Mouse (Mus musculus) Patski (cell line): ENCODE measurements at regions not wholly inside any gene's neighbourhood (a gene's known extent, or its start where the extent isn't known, plus 50 kb on each side); places are given as distances from the start of the nearest gene placed in this dataset.

ENCODE experiments used
- ATAC-seq: fragments of 100-300 bp; one replicate; pipeline ENCODE4 v1.8.0; 2021
- CTCF ChIA-PET: fragments of 350-600 bp; sonication (Branson Sonifier 250); formaldehyde crosslinking; loops from one replicate; lab custom pipeline; 2022; ENCODE audit warnings: inconsistent platforms; lab: Charles Lee
- POLR2A ChIA-PET: fragments of 350-600 bp; sonication (Branson Sonifier 250); formaldehyde crosslinking; loops from one replicate; lab custom pipeline; 2022; ENCODE audit warnings: antibody characterized with exemption, inconsistent platforms; lab: Charles Lee
- DNase-seq: peaks from one replicate; pipeline ENCODE4 v3.0.0-alpha.2; 2011; ENCODE audit warnings: low read depth, low spot score
- H3K27me3 ChIP-seq: fragments of 371-371 bp; one replicate; pipeline ENCODE4 v1.5.1; 2021
- CTCF ChIP-seq: fragments of 100-300 bp; IDR thresholded peaks from one replicate; pipeline ENCODE4 v1.5.1; 2021
- in situ Hi-C: fragments of 300-500 bp; cut with MboI; formaldehyde crosslinking; loops from 3 replicates; pipeline ENCODE4 v1.11.1; 2018; ENCODE audit warnings: low pct_unique_long_range_greater_than_20kb, mixed read lengths

GRCm38 (mm10) chr12:68688262-68688661 is 470.7 kb downstream of the Rps29 start:
- TF ChIP-seq CTCF: no peak
- no peaks in the 10 kb centered on the region for H3K27me3 ChIP-seq
- in situ Hi-C loops: no loop called here
- no peak for ATAC-seq
- CTCF ChIA-PET: no interaction called here
- POLR2A ChIA-PET: no interaction called here
- no peak for DNase-seq

- POLR2A ChIA-PET: no interaction called here
- CTCF ChIA-PET: no interaction called here
- TF ChIP-seq CTCF: no peak
- in situ Hi-C loops: no loop called here
- H3K27me3 ChIP-seq: no peaks in the 10 kb centered on the region
- DNase-seq (no peak), ATAC-seq (no peak)
Observed at GRCm38 (mm10) chr12:68683897-68684296, 475.1 kb downstream of the Rps29 start.

GRCm38 (mm10) chr12:68683176-68683575 is 475.8 kb downstream of the Rps29 start:
- ChIA-PET CTCF (no interaction called here), POLR2A (interaction anchor here (0.6 kb wide), 1 partner anchor 37 kb away, joined by 3 read pairs; no protein-coding TSS in a partner anchor)
- TF ChIP-seq CTCF: no peak
- DNase-seq (no peak), ATAC-seq (no peak)
- in situ Hi-C loops: no loop called here
- no peaks in the 10 kb centered on the region for H3K27me3 ChIP-seq

- ChIA-PET CTCF (no interaction called here), POLR2A (interaction anchor here (0.6 kb wide), 1 partner anchor 82 kb away, joined by 3 read pairs; no protein-coding TSS in a partner anchor)
- H3K27me3 ChIP-seq: no peaks in the 10 kb centered on the region
- ATAC-seq (no peak), DNase-seq (no peak)
- no peak for TF ChIP-seq CTCF
- in situ Hi-C loops: no loop called here
Observed at GRCm38 (mm10) chr12:68680668-68681067, 478.3 kb downstream of the Rps29 start.

GRCm38 (mm10) chr12:68676096-68676775 is 482.8 kb downstream of the Rps29 start:
- CTCF ChIA-PET: no interaction called here
- POLR2A ChIA-PET: no interaction called here
- no peak for ATAC-seq
- H3K27me3 ChIP-seq: no peaks in the 10 kb centered on the region
- in situ Hi-C loops: no loop called here
- TF ChIP-seq CTCF: no peak
- DNase-seq: no peak

- no peak for TF ChIP-seq CTCF
- POLR2A ChIA-PET: no interaction called here
- in situ Hi-C loops: no loop called here
- H3K27me3 ChIP-seq: no peaks in the 10 kb centered on the region
- DNase-seq (no peak), ATAC-seq (peak; percentile 39)
- CTCF ChIA-PET: no interaction called here
Observed at GRCm38 (mm10) chr12:68672011-68672410, 487.0 kb downstream of the Rps29 start.

- no peak for TF ChIP-seq CTCF
- DNase-seq (no peak), ATAC-seq (no peak)
- no peaks in the 10 kb centered on the region for H3K27me3 ChIP-seq
- CTCF ChIA-PET: no interaction called here
- in situ Hi-C loops: no loop called here
- POLR2A ChIA-PET: interaction anchor here (0.6 kb wide), 1 partner anchor 452 kb away, joined by 5 read pairs; no protein-coding TSS in a partner anchor
Observed at GRCm38 (mm10) chr12:68645901-68646585, 512.9 kb downstream of the Rps29 start.

- DNase-seq (no peak), ATAC-seq (no peak)
- in situ Hi-C loops: no loop called here
- no peak for TF ChIP-seq CTCF
- POLR2A ChIA-PET: no interaction called here
- CTCF ChIA-PET: no interaction called here
- no peaks in the 10 kb centered on the region for H3K27me3 ChIP-seq
Observed at GRCm38 (mm10) chr12:68643671-68644070, 515.3 kb downstream of the Rps29 start.

- DNase-seq (no peak), ATAC-seq (no peak)
- ChIA-PET POLR2A (no interaction called here), CTCF (no interaction called here)
- in situ Hi-C loops: no loop called here
- H3K27me3 ChIP-seq: no peaks in the 10 kb centered on the region
- no peak for TF ChIP-seq CTCF
Observed at GRCm38 (mm10) chr12:68632441-68632840, 526.5 kb downstream of the Rps29 start.

GRCm38 (mm10) chr12:68618337-68618736 is 540.6 kb downstream of the Rps29 start:
- ATAC-seq (no peak), DNase-seq (no peak)
- no peaks in the 10 kb centered on the region for H3K27me3 ChIP-seq
- ChIA-PET CTCF (no interaction called here), POLR2A (no interaction called here)
- TF ChIP-seq CTCF: no peak
- in situ Hi-C loops: no loop called here

GRCm38 (mm10) chr12:68605417-68606000 is 553.5 kb downstream of the Rps29 start:
- no peaks in the 10 kb centered on the region for H3K27me3 ChIP-seq
- ATAC-seq (no peak), DNase-seq (no peak)
- in situ Hi-C loops: no loop called here
- ChIA-PET POLR2A (no interaction called here), CTCF (no interaction called here)
- no peak for TF ChIP-seq CTCF
